Mouse (Mus musculus): ENCODE data around the gene Kcnt2. TPM values are rescaled to one million over a fixed set of nuclear protein-coding genes. Genes with fewer than 3 reads are reported as not detected.

Kcnt2 gene
- polyA plus RNA-seq, 2 experiments: 2.2 to 2.3 TPM

GRCm38 (mm10) chr1:140275813-140276212 is 29.9 kb downstream of the Kcnt2 start:
- H3K27ac ChIP-seq (replicated peaks; ENCODE audit: low read depth, low read length): no peak overlapping the region
- no peaks in the 10 kb centered on the region for H3K4me1 ChIP-seq (ENCODE audit: control insufficient read depth, insufficient read depth, low read length)
- no peaks in the 10 kb centered on the region for H3K36me3 ChIP-seq (ENCODE audit: control insufficient read depth, insufficient read depth, low read length)
- TF ChIP-seq POLR2A (IDR thresholded peaks at IDR 0.05; ENCODE audit: borderline replicate concordance, extremely low read depth, insufficient read depth, insufficient read length): no peak
- no peak overlapping the region for H3K9ac ChIP-seq (ENCODE audit: low read depth, low read length, severe bottlenecking)
- H3K4me3 ChIP-seq (replicated peaks; ENCODE audit: low read length): no peak overlapping the region
- no peak overlapping the region for H3K4me2 ChIP-seq (replicated peaks; ENCODE audit: low read depth, low read length, severe bottlenecking)
- no peak for DNase-seq (ENCODE audit: low spot score)
- H3K9me3 ChIP-seq (ENCODE audit: control insufficient read depth, low read length): no peaks in the 10 kb centered on the region
- H3K27me3 ChIP-seq (ENCODE audit: control insufficient read depth, insufficient read depth, low read length): no peaks in the 10 kb centered on the region
- no peak for ATAC-seq (ENCODE audit: low FRiP score, low read depth)

DNA sequence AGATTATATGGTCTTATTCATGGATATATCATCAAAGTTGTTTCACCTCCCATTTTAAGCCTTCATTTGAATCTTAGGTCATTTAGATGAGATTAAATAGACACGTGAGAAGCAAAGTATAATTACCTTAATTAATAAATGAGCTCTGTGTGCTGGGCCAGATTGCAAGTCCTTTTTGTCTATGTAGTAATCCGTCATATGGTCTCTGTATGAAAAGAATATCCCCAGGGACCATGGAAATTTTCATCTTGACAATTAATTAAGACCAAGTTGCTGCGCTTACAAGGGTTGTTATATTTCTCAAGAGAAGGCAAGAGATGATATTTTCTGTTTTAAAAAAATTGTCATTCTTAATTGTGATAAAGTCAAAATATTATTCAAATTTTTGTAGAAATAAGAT is 47.2 kb downstream of the Kcnt2 start:
- Histone ChIP-seq H3K4me2 (replicated peaks; ENCODE audit: low read depth, low read length, severe bottlenecking) (no peak overlapping the region), H3K9me3 (ENCODE audit: control insufficient read depth, low read length) (no peaks in the 10 kb centered on the region), H3K27ac (replicated peaks; ENCODE audit: low read depth, low read length) (no peak overlapping the region), H3K4me1 (ENCODE audit: control insufficient read depth, insufficient read depth, low read length) (no peaks in the 10 kb centered on the region), H3K36me3 (ENCODE audit: control insufficient read depth, insufficient read depth, low read length) (no peaks in the 10 kb centered on the region), H3K9ac (ENCODE audit: low read depth, low read length, severe bottlenecking) (no peak overlapping the region), H3K4me3 (replicated peaks; ENCODE audit: low read length) (no peak overlapping the region), H3K27me3 (ENCODE audit: control insufficient read depth, insufficient read depth, low read length) (no peaks in the 10 kb centered on the region)
- ATAC-seq (ENCODE audit: low FRiP score, low read depth) (no peak), DNase-seq (ENCODE audit: low spot score) (no peak)
- no peak for TF ChIP-seq POLR2A (IDR thresholded peaks at IDR 0.05; ENCODE audit: borderline replicate concordance, extremely low read depth, insufficient read depth, insufficient read length)
- WGBS: 81% methylated on average over 3 of the region's 3 CpGs

GRCm38 (mm10) chr1:140295482-140295881 is 49.5 kb downstream of the Kcnt2 start:
- H3K27ac ChIP-seq (replicated peaks; ENCODE audit: low read depth, low read length): no peak overlapping the region
- H3K4me2 ChIP-seq (replicated peaks; ENCODE audit: low read depth, low read length, severe bottlenecking): no peak overlapping the region
- H3K27me3 ChIP-seq (ENCODE audit: control insufficient read depth, insufficient read depth, low read length): no peaks in the 10 kb centered on the region
- no peak overlapping the region for H3K9ac ChIP-seq (ENCODE audit: low read depth, low read length, severe bottlenecking)
- no peaks in the 10 kb centered on the region for H3K9me3 ChIP-seq (ENCODE audit: control insufficient read depth, low read length)
- no peak for TF ChIP-seq POLR2A (IDR thresholded peaks at IDR 0.05; ENCODE audit: borderline replicate concordance, extremely low read depth, insufficient read depth, insufficient read length)
- H3K4me3 ChIP-seq (replicated peaks; ENCODE audit: low read length): no peak overlapping the region
- DNase-seq (ENCODE audit: low spot score) (no peak), ATAC-seq (ENCODE audit: low FRiP score, low read depth) (no peak)
- no peaks in the 10 kb centered on the region for H3K36me3 ChIP-seq (ENCODE audit: control insufficient read depth, insufficient read depth, low read length)
- no peaks in the 10 kb centered on the region for H3K4me1 ChIP-seq (ENCODE audit: control insufficient read depth, insufficient read depth, low read length)

DNA sequence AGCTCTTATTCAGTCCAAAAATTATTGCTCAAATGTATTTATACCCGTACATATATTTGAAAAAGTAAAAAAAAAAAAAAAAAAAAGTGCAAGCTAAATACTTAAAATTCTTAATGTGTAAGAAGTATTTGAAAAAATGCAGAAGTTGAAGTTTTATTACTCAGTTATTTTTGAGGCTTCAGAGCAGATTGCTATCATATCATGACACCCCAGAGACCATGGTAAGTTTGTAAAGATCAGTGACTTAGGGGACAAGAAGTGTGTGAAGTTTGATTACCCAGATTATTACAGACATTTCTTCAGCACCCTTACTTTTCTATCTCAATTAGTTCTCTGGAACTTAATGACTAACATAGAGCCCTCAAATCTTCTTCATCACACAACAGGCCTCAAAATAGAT is 58.3 kb downstream of the Kcnt2 start:
- Histone ChIP-seq H3K27ac (replicated peaks; ENCODE audit: low read depth, low read length) (no peak overlapping the region), H3K9ac (ENCODE audit: low read depth, low read length, severe bottlenecking) (no peak overlapping the region), H3K36me3 (ENCODE audit: control insufficient read depth, insufficient read depth, low read length) (no peaks in the 10 kb centered on the region), H3K4me3 (replicated peaks; ENCODE audit: low read length) (no peak overlapping the region), H3K4me2 (replicated peaks; ENCODE audit: low read depth, low read length, severe bottlenecking) (no peak overlapping the region), H3K27me3 (ENCODE audit: control insufficient read depth, insufficient read depth, low read length) (no peaks in the 10 kb centered on the region), H3K4me1 (ENCODE audit: control insufficient read depth, insufficient read depth, low read length) (no peaks in the 10 kb centered on the region), H3K9me3 (ENCODE audit: control insufficient read depth, low read length) (no peaks in the 10 kb centered on the region; the same call in 1 of the 2 replicates)
- WGBS: 84% methylated on average over 1 of the region's 1 CpGs
- DNase-seq (ENCODE audit: low spot score): no peak
- no peak for TF ChIP-seq POLR2A (IDR thresholded peaks at IDR 0.05; ENCODE audit: borderline replicate concordance, extremely low read depth, insufficient read depth, insufficient read length)
- no peak for ATAC-seq (ENCODE audit: low FRiP score, low read depth)

GRCm38 (mm10) chr1:140305344-140305743 is 59.4 kb downstream of the Kcnt2 start:
- no peak overlapping the region for H3K9ac ChIP-seq (ENCODE audit: low read depth, low read length, severe bottlenecking)
- no peak for TF ChIP-seq POLR2A (IDR thresholded peaks at IDR 0.05; ENCODE audit: borderline replicate concordance, extremely low read depth, insufficient read depth, insufficient read length)
- no peaks in the 10 kb centered on the region for H3K27me3 ChIP-seq (ENCODE audit: control insufficient read depth, insufficient read depth, low read length)
- H3K36me3 ChIP-seq (ENCODE audit: control insufficient read depth, insufficient read depth, low read length): no peaks in the 10 kb centered on the region
- no peaks in the 10 kb centered on the region for H3K4me1 ChIP-seq (ENCODE audit: control insufficient read depth, insufficient read depth, low read length)
- H3K4me2 ChIP-seq (replicated peaks; ENCODE audit: low read depth, low read length, severe bottlenecking): no peak overlapping the region
- H3K9me3 ChIP-seq (ENCODE audit: control insufficient read depth, low read length): no peaks in the 10 kb centered on the region; the same call in 1 of the 2 replicates
- H3K27ac ChIP-seq (replicated peaks; ENCODE audit: low read depth, low read length): no peak overlapping the region
- DNase-seq (ENCODE audit: low spot score) (no peak), ATAC-seq (ENCODE audit: low FRiP score, low read depth) (no peak)
- H3K4me3 ChIP-seq (replicated peaks; ENCODE audit: low read length): no peak overlapping the region

- H3K9me3 ChIP-seq (ENCODE audit: control insufficient read depth, low read length): no peaks in the 10 kb centered on the region; the same call in 1 of the 2 replicates
- TF ChIP-seq POLR2A (IDR thresholded peaks at IDR 0.05; ENCODE audit: borderline replicate concordance, extremely low read depth, insufficient read depth, insufficient read length): no peak
- no peaks in the 10 kb centered on the region for H3K36me3 ChIP-seq (ENCODE audit: control insufficient read depth, insufficient read depth, low read length)
- DNase-seq (ENCODE audit: low spot score): no peak
- WGBS: 63% methylated on average over 2 of the region's 2 CpGs
- H3K4me3 ChIP-seq (replicated peaks; ENCODE audit: low read length): no peak overlapping the region
- no peak overlapping the region for H3K9ac ChIP-seq (ENCODE audit: low read depth, low read length, severe bottlenecking)
- no peaks in the 10 kb centered on the region for H3K27me3 ChIP-seq (ENCODE audit: control insufficient read depth, insufficient read depth, low read length)
- ATAC-seq (ENCODE audit: low FRiP score, low read depth): no peak
- H3K27ac ChIP-seq (replicated peaks; ENCODE audit: low read depth, low read length): no peak overlapping the region
- H3K4me1 ChIP-seq (ENCODE audit: control insufficient read depth, insufficient read depth, low read length): no peaks in the 10 kb centered on the region
- no peak overlapping the region for H3K4me2 ChIP-seq (replicated peaks; ENCODE audit: low read depth, low read length, severe bottlenecking)
Measured at GRCm38 (mm10) chr1:140306339-140306738, 60.4 kb downstream of the Kcnt2 start.
